Mouse (Mus musculus) embryonic facial prominence, embryonic 14.5 days (tissue): ENCODE measurements at regions not wholly inside any gene's neighbourhood (a gene's known extent, or its start where the extent isn't known, plus 50 kb on each side); places are given as distances from the start of the nearest gene placed in this dataset.

Experiments used
- ATAC-seq: fragments of 200-750 bp; cut with Nextera tagmentation; 2 replicates; pipeline ENCODE4 v1.8.0; 2017; ENCODE audit warnings: low read depth, moderate number of reproducible peaks, moderate TSS enrichment
- DNase-seq: peaks from one replicate; pipeline ENCODE4 v3.0.0-alpha.2; 2015; ENCODE audit warnings: low spot score
- H3K27ac ChIP-seq: fragments of 300-500 bp; sonication (generic); replicated peaks from 2 replicates; pipeline ENCODE4 v1.5.1; 2014; ENCODE audit warnings: low read depth, mild to moderate bottlenecking, low read length, moderate library complexity
- H3K27me3 ChIP-seq: fragments of 300-500 bp; sonication (generic); replicated peaks from 2 replicates; pipeline ENCODE4 v1.6.1; 2014; ENCODE audit warnings: low read length; ENCODE audit not compliant: control insufficient read depth, insufficient read depth
- H3K36me3 ChIP-seq: fragments of 300-500 bp; sonication (generic); 2 replicates; pipeline ENCODE4 v1.6.1; 2014; ENCODE audit warnings: low read length, mixed read lengths; ENCODE audit not compliant: control insufficient read depth, insufficient read depth
- H3K4me1 ChIP-seq: fragments of 300-500 bp; sonication (generic); 2 replicates; pipeline ENCODE4 v1.6.1; 2014; ENCODE audit warnings: antibody characterized with exemption, low read length; ENCODE audit not compliant: control insufficient read depth, insufficient read depth
- H3K4me2 ChIP-seq: fragments of 300-500 bp; sonication (generic); 2 replicates; pipeline ENCODE4 v1.6.1; 2014; ENCODE audit warnings: low read depth, mild to moderate bottlenecking, low read length, moderate library complexity, mixed read lengths
- H3K4me3 ChIP-seq: fragments of 300-500 bp; sonication (generic); 2 replicates; pipeline ENCODE4 v1.5.1; 2014; ENCODE audit warnings: low read depth, mild to moderate bottlenecking, low read length
- H3K9ac ChIP-seq: fragments of 300-500 bp; sonication (generic); 2 replicates; pipeline ENCODE4 v1.6.1; 2014; ENCODE audit warnings: low read depth, mild to moderate bottlenecking, low read length, moderate library complexity, mixed read lengths
- H3K9me3 ChIP-seq: fragments of 300-500 bp; sonication (generic); 2 replicates; pipeline ENCODE4 v1.6.1; 2016; ENCODE audit warnings: low read length; ENCODE audit not compliant: control insufficient read depth
- WGBS: fragments of 180-500 bp; shearing (Covaris S2); extraction: QIAGEN DNeasy Blood & Tissue Kit; methylation state at CpG from one replicate; pipeline ENCODE4 v1.1.7; 2014; 5-methylcytosine and 5-hydroxymethylcytosine counted together

GRCm38 (mm10) chr5:73888391-73888790, 179.8 kb downstream of the Usp46 start:
- Histone ChIP-seq H3K4me2 (no peak overlapping the region), H3K9ac (no peak overlapping the region), H3K9me3 (no peaks in the 10 kb centered on the region), H3K4me3 (no peak overlapping the region), H3K27ac (no peak overlapping the region), H3K4me1 (0 out of 2 replicates have a peak, but pooled peaks cover 5% of the 10 kb centered on the region), H3K36me3 (no peaks in the 10 kb centered on the region), H3K27me3 (no peaks in the 10 kb centered on the region)
- DNase-seq (no peak), ATAC-seq (no peak)
- WGBS = 70% methylated on average over 2 of the region's 2 CpGs

- Histone ChIP-seq H3K9ac (no peak overlapping the region), H3K9me3 (peaks cover 3% of the 10 kb centered on the region; the same call in 1 of the 2 replicates), H3K27me3 (no peaks in the 10 kb centered on the region), H3K4me2 (no peak overlapping the region), H3K4me3 (no peak overlapping the region), H3K4me1 (0 out of 2 replicates have a peak, but pooled peaks cover 5% of the 10 kb centered on the region), H3K36me3 (no peaks in the 10 kb centered on the region), H3K27ac (no peak overlapping the region)
- DNase-seq (no peak), ATAC-seq (no peak)
- 45% methylated on average over 1 of the region's 1 CpGs for WGBS
Measured at GRCm38 (mm10) chr5:73889342-73889741, 178.9 kb downstream of the Usp46 start.

GRCm38 (mm10) chr5:73890942-73891341, 177.3 kb downstream of the Usp46 start:
- Histone ChIP-seq H3K36me3 (no peaks in the 10 kb centered on the region), H3K4me3 (no peak overlapping the region), H3K9me3 (peaks cover 12% of the 10 kb centered on the region; the same call in 1 of the 2 replicates), H3K27me3 (no peaks in the 10 kb centered on the region), H3K27ac (no peak overlapping the region), H3K4me1 (no peaks in the 10 kb centered on the region), H3K4me2 (no peak overlapping the region), H3K9ac (no peak overlapping the region)
- DNase-seq (no peak), ATAC-seq (no peak)
- 65% methylated on average over 4 of the region's 4 CpGs for WGBS

GRCm38 (mm10) chr5:73891606-73892005, 176.6 kb downstream of the Usp46 start:
- DNase-seq = no peak

GRCm38 (mm10) chr5:73892440-73893225, 175.6 kb downstream of the Usp46 start:
- WGBS = 66% methylated on average over 4 of the region's 4 CpGs
- Histone ChIP-seq H3K36me3 (no peaks in the 10 kb centered on the region), H3K4me1 (no peaks in the 10 kb centered on the region), H3K4me3 (no peak overlapping the region), H3K9ac (no peak overlapping the region), H3K27ac (no peak overlapping the region), H3K4me2 (no peak overlapping the region), H3K27me3 (no peaks in the 10 kb centered on the region), H3K9me3 (peaks cover 12% of the 10 kb centered on the region; the same call in 1 of the 2 replicates)
- DNase-seq = no peak
- no peak for ATAC-seq

More at GRCm38 (mm10) chr5:73891606-73892005, 176.6 kb downstream of the Usp46 start:
- no peak overlapping the region for H3K27ac ChIP-seq
- no peaks in the 10 kb centered on the region for H3K36me3 ChIP-seq
- no peak overlapping the region for H3K9ac ChIP-seq
- no peak overlapping the region for H3K4me2 ChIP-seq
- no peaks in the 10 kb centered on the region for H3K27me3 ChIP-seq
- H3K9me3 ChIP-seq = peaks cover 12% of the 10 kb centered on the region; the same call in 1 of the 2 replicates
- H3K4me1 ChIP-seq = no peaks in the 10 kb centered on the region
- no peak for ATAC-seq
- WGBS = 78% methylated on average over 11 of the region's 11 CpGs
- no peak overlapping the region for H3K4me3 ChIP-seq

- Histone ChIP-seq H3K4me1 (no peaks in the 10 kb centered on the region), H3K36me3 (no peaks in the 10 kb centered on the region), H3K9me3 (peaks cover 12% of the 10 kb centered on the region; the same call in 1 of the 2 replicates), H3K4me2 (no peak overlapping the region), H3K9ac (no peak overlapping the region), H3K27ac (no peak overlapping the region), H3K27me3 (no peaks in the 10 kb centered on the region), H3K4me3 (no peak overlapping the region)
- WGBS = 90% methylated on average over 5 of the region's 5 CpGs
- ATAC-seq (no peak), DNase-seq (no peak)
Measured at GRCm38 (mm10) chr5:73895186-73895585, 173.0 kb downstream of the Usp46 start.

GRCm38 (mm10) chr5:73896785-73897184, 171.4 kb downstream of the Usp46 start:
- H3K9me3 ChIP-seq = peaks cover 12% of the 10 kb centered on the region; the same call in 1 of the 2 replicates
- H3K4me3 ChIP-seq = no peak overlapping the region
- H3K4me1 ChIP-seq = no peaks in the 10 kb centered on the region
- ATAC-seq (no peak), DNase-seq (no peak)
- no peaks in the 10 kb centered on the region for H3K36me3 ChIP-seq
- no peak overlapping the region for H3K4me2 ChIP-seq
- H3K27ac ChIP-seq = no peak overlapping the region
- WGBS = 93% methylated on average over 1 of the region's 1 CpGs
- no peaks in the 10 kb centered on the region for H3K27me3 ChIP-seq
- H3K9ac ChIP-seq = no peak overlapping the region

- Histone ChIP-seq H3K4me3 (no peak overlapping the region), H3K9ac (no peak overlapping the region), H3K9me3 (no peaks in the 10 kb centered on the region), H3K27me3 (no peaks in the 10 kb centered on the region), H3K27ac (no peak overlapping the region), H3K4me1 (peaks cover 7% of the 10 kb centered on the region; the same call in 1 of the 2 replicates), H3K4me2 (no peak overlapping the region), H3K36me3 (no peaks in the 10 kb centered on the region)
- 93% methylated on average over 1 of the region's 1 CpGs for WGBS
- DNase-seq (no peak), ATAC-seq (no peak)
Measured at GRCm38 (mm10) chr5:73901651-73902050, 166.6 kb downstream of the Usp46 start.
